Mouse (Mus musculus) right cerebral cortex, postnatal 14 days (tissue): ENCODE measurements around the gene 1700020D05Rik.

ENCODE experiments used
- DNase-seq: peaks from one replicate; pipeline ENCODE4 v3.0.0; 2022

The 1700020D05Rik gene

GRCm38 (mm10) chr19:5503687-5504086 lies at the start of gene 1700020D05Rik:
1700020D05Rik (minus strand) TSS chr19:5503787.
- no peak for DNase-seq

- DNase-seq = no peak
These were observed 44.0 kb upstream of the 1700020D05Rik start for GRCm38 (mm10) chr19:5547471-5548056.

- no peak for DNase-seq
These were observed 40.4 kb upstream of the 1700020D05Rik start for GRCm38 (mm10) chr19:5544031-5544430.

GRCm38 (mm10) chr19:5543362-5543761 lies 39.8 kb upstream of the 1700020D05Rik start:
- DNase-seq = no peak

GRCm38 (mm10) chr19:5538786-5539185 lies 35.2 kb upstream of the 1700020D05Rik start:
- DNase-seq = no peak

- no peak for DNase-seq
These were observed 28.9 kb upstream of the 1700020D05Rik start for GRCm38 (mm10) chr19:5532520-5532919.

- no peak for DNase-seq
These were observed 26.5 kb upstream of the 1700020D05Rik start for GRCm38 (mm10) chr19:5530138-5530524.

GRCm38 (mm10) chr19:5529325-5530137 lies 25.9 kb upstream of the 1700020D05Rik start:
- DNase-seq = peak; percentile 94

- no peak for DNase-seq
These were observed 21.6 kb upstream of the 1700020D05Rik start for GRCm38 (mm10) chr19:5525204-5525603.

GRCm38 (mm10) chr19:5518721-5519120 lies 15.1 kb upstream of the 1700020D05Rik start:
- no peak for DNase-seq

GRCm38 (mm10) chr19:5516906-5517505 lies 13.4 kb upstream of the 1700020D05Rik start:
- no peak for DNase-seq

GRCm38 (mm10) chr19:5515840-5516777 lies 12.5 kb upstream of the 1700020D05Rik start:
- no peak for DNase-seq

GRCm38 (mm10) chr19:5513005-5513349 lies 9.4 kb upstream of the 1700020D05Rik start:
- no peak for DNase-seq

GRCm38 (mm10) chr19:5512091-5513004 lies 8.8 kb upstream of the 1700020D05Rik start:
- DNase-seq = no peak

GRCm38 (mm10) chr19:5511074-5511632 lies 7.6 kb upstream of the 1700020D05Rik start:
- DNase-seq = no peak

GRCm38 (mm10) chr19:5510031-5511026 lies 6.7 kb upstream of the 1700020D05Rik start, which contains the start of gene Snx32:
Snx32 (minus strand) TSS chr19:5510538.
- DNase-seq = peak; percentile 99

GRCm38 (mm10) chr19:5500330-5500875 lies 3.2 kb downstream of the 1700020D05Rik start:
- no peak for DNase-seq

- no peak for DNase-seq
These were observed 7.6 kb downstream of the 1700020D05Rik start for GRCm38 (mm10) chr19:5496052-5496370.

GRCm38 (mm10) chr19:5495353-5496051 lies 8.1 kb downstream of the 1700020D05Rik start:
- no peak for DNase-seq
